19 mouse cellular contexts compared by ENCODE assay signal in the genomic region with DNA sequence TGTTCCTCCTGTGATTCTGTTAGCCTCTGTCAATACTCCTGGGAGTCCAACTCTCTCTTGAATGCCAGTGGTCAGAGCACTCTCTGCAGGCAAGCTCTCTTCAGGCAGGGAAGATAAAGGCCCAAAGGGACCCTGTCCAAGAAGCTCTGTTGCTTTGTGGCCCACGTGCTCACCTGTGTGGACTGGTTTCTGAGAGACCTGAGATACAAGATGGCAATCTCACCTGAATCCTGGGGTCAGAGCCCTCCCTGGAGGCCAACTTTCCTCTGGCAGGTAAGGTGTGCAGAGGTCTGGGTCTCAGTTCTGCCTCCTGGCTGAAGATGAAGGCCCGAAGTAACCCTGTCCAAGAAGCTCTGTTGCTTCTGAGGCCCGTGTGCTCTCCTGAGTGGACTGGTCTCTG.
DNase-seq lines count a peak whose midpoint lies in the region; ATAC-seq lines count a peak whose summit lies in the region.
"Had no signal": no experiment of that assay in that cellular context is flagged by ENCODE, and none has a peak within 500 bp of the region (broad histone marks: within the 10 kb centered on the region; RNA-seq: fewer than 3 reads in every experiment).

No protein-coding gene starts in this region.

- H3K4me3 ChIP-seq in heart, embryonic 10.5 days = no peak overlapping the region
- no peak overlapping the region for H3K4me3 ChIP-seq in limb, embryonic 10.5 days
- H3K4me3 ChIP-seq in hindbrain, embryonic 16.5 days (ENCODE audit: low read length) = no peak overlapping the region
- H3K4me3 ChIP-seq: embryonic facial prominence, embryonic 13.5 days; embryonic facial prominence, embryonic 15.5 days; erythroblast, embryonic 14.5 days; forebrain, embryonic 10.5 days; forebrain, embryonic 12.5 days had no signal

- peak; percentile 2 for DNase-seq in cerebellum, adult 9-11 months
- DNase-seq in cerebellum, adult 9-10 months = no peak
- peak; percentile 58 for DNase-seq in heart, embryonic 10.5 days (ENCODE audit: low spot score)
- DNase-seq in heart, adult 18-20 months = no peak
- peak; percentile 1 for DNase-seq in limb, embryonic 10.5 days (ENCODE audit: low spot score)
- DNase-seq: adrenal gland, adult 2 months; adrenal gland, postnatal 10 days; adrenal gland, postnatal 25 days; cerebellum, adult 11 months; cerebellum, postnatal 10 days; embryo, embryonic 11 days had no signal

- H3K27ac ChIP-seq in heart, embryonic 10.5 days = no peak overlapping the region
- no peak overlapping the region for H3K27ac ChIP-seq in limb, embryonic 10.5 days
- H3K27ac ChIP-seq in hindbrain, embryonic 16.5 days (ENCODE audit: low read depth, low read length) = no peak overlapping the region
- H3K27ac ChIP-seq: embryonic facial prominence, embryonic 13.5 days; embryonic facial prominence, embryonic 15.5 days; forebrain, embryonic 10.5 days; forebrain, embryonic 12.5 days had no signal

- H3K36me3 ChIP-seq in heart, embryonic 10.5 days = no peaks in the 10 kb centered on the region
- H3K36me3 ChIP-seq in limb, embryonic 10.5 days = no peaks in the 10 kb centered on the region
- no peaks in the 10 kb centered on the region for H3K36me3 ChIP-seq in hindbrain, embryonic 16.5 days (ENCODE audit: control insufficient read depth, insufficient read depth, low read length)
- H3K36me3 ChIP-seq: embryonic facial prominence, embryonic 13.5 days; embryonic facial prominence, embryonic 15.5 days; forebrain, embryonic 10.5 days; forebrain, embryonic 12.5 days had no signal

- H3K9me3 ChIP-seq in heart, embryonic 10.5 days = no peaks in the 10 kb centered on the region
- no peaks in the 10 kb centered on the region for H3K9me3 ChIP-seq in limb, embryonic 10.5 days (replicated peaks)
- H3K9me3 ChIP-seq in hindbrain, embryonic 16.5 days (ENCODE audit: control insufficient read depth, low read length) = no peaks in the 10 kb centered on the region
- H3K9me3 ChIP-seq: embryonic facial prominence, embryonic 13.5 days; embryonic facial prominence, embryonic 15.5 days; forebrain, embryonic 10.5 days; forebrain, embryonic 12.5 days had no signal

- no peak overlapping the region for H3K9ac ChIP-seq in hindbrain, embryonic 16.5 days (ENCODE audit: low read depth, low read length)
- H3K9ac ChIP-seq: embryonic facial prominence, embryonic 13.5 days; embryonic facial prominence, embryonic 15.5 days; forebrain, embryonic 12.5 days had no signal

- H3K4me2 ChIP-seq in hindbrain, embryonic 16.5 days (ENCODE audit: low read length) = no peak overlapping the region
- H3K4me2 ChIP-seq: embryonic facial prominence, embryonic 13.5 days; embryonic facial prominence, embryonic 15.5 days; forebrain, embryonic 12.5 days had no signal

- no peaks in the 10 kb centered on the region for H3K4me1 ChIP-seq in heart, embryonic 10.5 days
- H3K4me1 ChIP-seq in limb, embryonic 10.5 days = no peaks in the 10 kb centered on the region
- H3K4me1 ChIP-seq in hindbrain, embryonic 16.5 days (ENCODE audit: control insufficient read depth, insufficient read depth, low read depth, low read length) = no peaks in the 10 kb centered on the region
- H3K4me1 ChIP-seq: embryonic facial prominence, embryonic 15.5 days; forebrain, embryonic 10.5 days; forebrain, embryonic 12.5 days had no signal

- no peak for ATAC-seq in hindbrain, embryonic 16.5 days
- ATAC-seq: forebrain, embryonic 14.5 days; forebrain, embryonic 16.5 days had no signal

- H3K27me3 ChIP-seq in heart, embryonic 10.5 days (ENCODE audit: insufficient read depth, poor library complexity, severe bottlenecking) = no peaks in the 10 kb centered on the region
- no peaks in the 10 kb centered on the region for H3K27me3 ChIP-seq in limb, embryonic 10.5 days (ENCODE audit: low read depth, poor library complexity, severe bottlenecking)
- no peaks in the 10 kb centered on the region for H3K27me3 ChIP-seq in hindbrain, embryonic 16.5 days (replicated peaks; ENCODE audit: control insufficient read depth, insufficient read depth, low read length)
- H3K27me3 ChIP-seq: embryonic facial prominence, embryonic 13.5 days; embryonic facial prominence, embryonic 15.5 days; forebrain, embryonic 12.5 days had no signal

- 85% methylated on average over 3 of the region's 3 CpGs for WGBS in heart, embryonic 10.5 days
- WGBS in limb, embryonic 10.5 days = 91% methylated on average over 3 of the region's 3 CpGs
- WGBS in hindbrain, embryonic 16.5 days = 81% methylated on average over 3 of the region's 3 CpGs

Comparison
In these comparisons a context has a peak if more than half of its experiments do, and no peak if none do; other contexts are left out.
1. DNase-seq: peak in cerebellum, adult 9-11 months (single experiment), heart, embryonic 10.5 days (single experiment) and limb, embryonic 10.5 days (single experiment); none in cerebellum, adult 9-10 months (single experiment) and heart, adult 18-20 months (0 of 2).